Mouse (Mus musculus) ovary, adult 18-20 months (tissue): Measurements from ENCODE around the gene Sf3a2.

Experiments used
- DNase-seq: peaks from one replicate; pipeline ENCODE4 v3.0.0; 2022; ENCODE audit warnings: low spot score, mixed read lengths

Gene Sf3a2

DNA sequence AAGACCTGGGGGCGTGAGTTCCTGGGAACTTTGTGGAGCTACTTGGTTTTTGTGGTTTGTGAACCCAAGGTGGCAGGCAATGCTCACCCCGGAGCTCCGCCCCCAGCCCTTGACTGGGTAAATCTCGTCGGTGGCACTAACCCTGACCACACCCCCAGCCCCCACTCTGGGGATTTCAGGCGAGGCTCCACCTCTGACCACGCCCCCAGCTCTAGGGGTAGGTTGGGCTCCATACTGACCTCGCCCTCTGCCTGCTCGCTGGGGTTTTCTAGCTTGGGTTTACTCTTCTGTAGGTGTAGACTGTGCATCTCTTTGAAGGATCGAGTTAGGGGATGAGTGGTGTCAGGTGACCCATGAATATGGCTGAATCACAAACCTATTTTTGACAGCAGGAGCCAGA is 50.6 kb downstream of the Sf3a2 start:
- DNase-seq, result no peak
